Mouse (Mus musculus) CH12.LX (cell line): ENCODE results near the gene Prlr. TPM values are rescaled to one million over a fixed set of nuclear protein-coding genes. Genes with fewer than 3 reads are reported as not detected.

Experiments
- DNase-seq: peaks from one replicate; pipeline ENCODE4 v3.0.0-alpha.2; 2013; ENCODE audit errors: extremely low read depth
- H3K27ac ChIP-seq: 2 replicates; pipeline ENCODE4 v1.5.1; 2012; ENCODE audit warnings: low read depth, mild to moderate bottlenecking, control low read depth, moderate library complexity; ENCODE audit not compliant: insufficient read depth
- H3K27me3 ChIP-seq: replicated peaks from 2 replicates; pipeline ENCODE3; 2012; ENCODE audit warnings: inconsistent platforms
- H3K36me3 ChIP-seq, 2 experiments: replicated peaks in 1 of 2; 2 replicates each; pipeline versions ENCODE3 to v1.6.1; 2012; ENCODE audit warnings: inconsistent platforms in 1 of 2, low read length in 1 of 2, mild to moderate bottlenecking in 1 of 2, mixed read lengths in 1 of 2, moderate library complexity in 1 of 2; ENCODE audit not compliant: control insufficient read depth in 1 of 2, insufficient read depth in 1 of 2
- H3K4me1 ChIP-seq, 2 experiments: 2 replicates each; pipeline ENCODE4 v1.6.1; 2012; ENCODE audit warnings: inconsistent platforms in 1 of 2, moderate library complexity in 1 of 2; ENCODE audit not compliant: insufficient read depth in 2 of 2, control insufficient read depth in 1 of 2
- H3K4me2 ChIP-seq: 2 replicates; pipeline ENCODE4 v1.6.1; 2012; ENCODE audit warnings: low read depth, mild to moderate bottlenecking, control low read depth; ENCODE audit not compliant: poor library complexity, insufficient read depth, severe bottlenecking
- H3K4me3 ChIP-seq, 3 experiments: fragments of 150-350 bp in 1 of 3; sonication (generic) in 1 of 3; replicated peaks in 1 of 3; 2 replicates each; pipeline versions ENCODE3 to v1.5.1; 2011 to 2012; ENCODE audit warnings: low read depth in 2 of 3, low read length in 2 of 3, mild to moderate bottlenecking in 2 of 3, moderate library complexity in 2 of 3, control low read depth in 1 of 3, improper control_type of control experiment in 1 of 3, inconsistent platforms in 1 of 3, mixed read lengths in 1 of 3; ENCODE audit not compliant: poor library complexity in 1 of 3
- H3K79me2 ChIP-seq: replicated peaks from 2 replicates; pipeline ENCODE4 v1.6.1; 2012; ENCODE audit warnings: mild to moderate bottlenecking, moderate library complexity; ENCODE audit not compliant: control insufficient read depth, poor library complexity, insufficient read depth, severe bottlenecking; ENCODE audit errors: extremely low read depth
- H3K9ac ChIP-seq: 2 replicates; pipeline ENCODE4 v1.6.1; 2012; ENCODE audit warnings: low read depth, mild to moderate bottlenecking, control low read depth, moderate library complexity; ENCODE audit not compliant: insufficient read depth
- H3K9me3 ChIP-seq: replicated peaks from 2 replicates; pipeline ENCODE3; 2012; ENCODE audit warnings: low read length, inconsistent platforms, mixed read lengths
- CHD1 ChIP-seq: IDR thresholded peaks from 2 replicates; pipeline ENCODE4 v1.6.1; 2012; ENCODE audit warnings: low read depth, low read length, improper control_type of control experiment, inconsistent platforms
- CHD2 ChIP-seq: IDR thresholded peaks from 2 replicates; pipeline ENCODE4 v1.6.1; 2011; ENCODE audit warnings: low read length, improper control_type of control experiment
- E2F4 ChIP-seq: IDR thresholded peaks from 2 replicates; pipeline ENCODE4 v1.6.1; 2011; ENCODE audit warnings: low read depth, low read length, improper control_type of control experiment; ENCODE audit not compliant: insufficient replicate concordance
- ELF1 ChIP-seq: IDR thresholded peaks from 2 replicates; pipeline ENCODE4 v1.6.1; 2014; ENCODE audit warnings: low read depth, mild to moderate bottlenecking, inconsistent platforms, low read length, improper control_type of control experiment
- EP300 ChIP-seq: IDR thresholded peaks from 2 replicates; pipeline ENCODE4 v1.6.1; 2011; ENCODE audit warnings: low read length, improper control_type of control experiment
- GABPA ChIP-seq: IDR thresholded peaks from 2 replicates; pipeline ENCODE4 v1.6.1; 2012; ENCODE audit warnings: low read depth, low read length, improper control_type of control experiment, inconsistent platforms; ENCODE audit not compliant: insufficient replicate concordance
- HCFC1 ChIP-seq: IDR thresholded peaks from 2 replicates; pipeline ENCODE4 v1.6.1; 2012; ENCODE audit warnings: low read depth, mild to moderate bottlenecking, inconsistent platforms, low read length, improper control_type of control experiment
- IRF4 ChIP-seq: IDR thresholded peaks from 2 replicates; pipeline ENCODE4 v1.6.1; 2014; ENCODE audit warnings: low read depth, mild to moderate bottlenecking, inconsistent platforms, low read length, improper control_type of control experiment
- JUN ChIP-seq: IDR thresholded peaks from 2 replicates; pipeline ENCODE4 v1.6.1; 2011; ENCODE audit warnings: low read depth, mild to moderate bottlenecking, low read length, improper control_type of control experiment, moderate library complexity; ENCODE audit not compliant: insufficient read depth
- MEF2A ChIP-seq: IDR thresholded peaks from 2 replicates; pipeline ENCODE4 v1.6.1; 2014; ENCODE audit warnings: low read depth, mild to moderate bottlenecking, inconsistent platforms, low read length, improper control_type of control experiment, borderline replicate concordance
- NELFE ChIP-seq: IDR thresholded peaks from 2 replicates; pipeline ENCODE4 v1.6.1; 2011; ENCODE audit warnings: low read depth, low read length, improper control_type of control experiment
- NRF1 ChIP-seq: IDR thresholded peaks from 2 replicates; pipeline ENCODE4 v1.6.1; 2014; ENCODE audit warnings: low read depth, mild to moderate bottlenecking, inconsistent platforms, low read length, improper control_type of control experiment, moderate library complexity
- PAX5 ChIP-seq: IDR thresholded peaks from 2 replicates; pipeline ENCODE4 v1.6.1; 2012; ENCODE audit warnings: low read length, inconsistent platforms, mixed read lengths
- SIN3A ChIP-seq: IDR thresholded peaks from 2 replicates; pipeline ENCODE4 v1.6.1; 2012; ENCODE audit warnings: low read length, improper control_type of control experiment, inconsistent platforms
- USF2 ChIP-seq: conservative IDR thresholded peaks from 2 replicates; pipeline ENCODE4 v1.6.1; 2011; ENCODE audit warnings: low read depth, low read length, improper control_type of control experiment
- ZKSCAN1 ChIP-seq: IDR thresholded peaks from 2 replicates; pipeline ENCODE4 v1.6.1; 2012; ENCODE audit warnings: low read depth, inconsistent platforms, low read length, improper control_type of control experiment, borderline replicate concordance
- ZMIZ1 ChIP-seq: IDR thresholded peaks from 2 replicates; pipeline ENCODE4 v1.6.1; 2012; ENCODE audit warnings: low read depth, mild to moderate bottlenecking, inconsistent platforms, low read length, improper control_type of control experiment
- dilution Hi-C: fragments of 300-500 bp; cut with MboI; formaldehyde crosslinking; loops from 2 replicates; pipeline ENCODE4 v1.14.3; 2020; ENCODE audit warnings: low sequenced_read_pairs; ENCODE audit not compliant: extremely low pct_unique_long_range_greater_than_20kb, extremely low pct_ligation_motif_present
- in situ Hi-C: fragments of 300-500 bp; cut with MboI; formaldehyde crosslinking; loops from 3 replicates; pipeline ENCODE4 v1.14.3; 2019; ENCODE audit warnings: low sequenced_read_pairs, low pct_ligation_motif_present, low pct_unique_long_range_greater_than_20kb, mixed read lengths
- polyA plus RNA-seq: library from polyadenylated mRNA; unstranded; fragments of >175 nt; gene quantifications from 2 replicates; pipeline ENCODE4 v1.2.1, GENCODE M21; 2012; ENCODE audit warnings: low read depth; ENCODE audit not compliant: insufficient read length
- total RNA-seq, 2 experiments: library from RNA; depleted of rRNA; stranded (reverse); fragments of 300-350 nt in 1 of 2; fragments of >200 nt in 1 of 2; gene quantifications; 2 replicates each; pipeline ENCODE4 v1.2.3; 2012 to 2014

The Prlr gene
- total and polyA plus RNA-seq, 3 experiments, result not detected

- H3K27ac ChIP-seq, result no peak overlapping the region
- no peaks in the 10 kb centered on the region for H3K36me3 ChIP-seq
- TF ChIP-seq MEF2A, result no peak
- no peak for TF ChIP-seq GABPA
- TF ChIP-seq ZKSCAN1, result no peak
- TF ChIP-seq CHD1, result no peak
- no peak for TF ChIP-seq ZMIZ1
- TF ChIP-seq ELF1, result no peak
- no peak for TF ChIP-seq EP300
- no peak for TF ChIP-seq IRF4
- no peak for TF ChIP-seq JUN
- no peak for TF ChIP-seq CHD2
- TF ChIP-seq SIN3A, result no peak
- no peak for TF ChIP-seq E2F4
- TF ChIP-seq NELFE, result no peak
- TF ChIP-seq USF2, result no peak
- TF ChIP-seq PAX5, result no peak
- no peak for TF ChIP-seq NRF1
- no peaks in the 10 kb centered on the region for H3K4me1 ChIP-seq
- H3K9ac ChIP-seq, result no peak overlapping the region
- no peaks in the 10 kb centered on the region for H3K27me3 ChIP-seq
- in situ Hi-C loops, result no loop called here
- dilution Hi-C loops, result no loop called here
- no peaks in the 10 kb centered on the region for H3K79me2 ChIP-seq
- H3K4me2 ChIP-seq, result no peak overlapping the region
- no peak for DNase-seq
- no peak overlapping the region for H3K4me3 ChIP-seq
- no peaks in the 10 kb centered on the region for H3K9me3 ChIP-seq
These were observed 51.6 kb downstream of the Prlr start for GRCm38 (mm10) chr15:10228636-10229035.

- Histone ChIP-seq H3K27me3 (no peaks in the 10 kb centered on the region), H3K36me3 (no peaks in the 10 kb centered on the region), H3K4me3 (no peak overlapping the region), H3K4me1 (peaks cover 0 to 4% of the 10 kb centered on the region in 2 experiments; a peak in 1 of 4 replicates), H3K79me2 (no peaks in the 10 kb centered on the region), H3K4me2 (no peak overlapping the region), H3K9me3 (no peaks in the 10 kb centered on the region), H3K9ac (no peak overlapping the region), H3K27ac (no peak overlapping the region)
- DNase-seq, result no peak
- in situ Hi-C loops, result no loop called here
- dilution Hi-C loops, result no loop called here
- TF ChIP-seq HCFC1 (no peak), PAX5 (no peak), ZKSCAN1 (no peak), MEF2A (no peak)
These were observed 58.9 kb downstream of the Prlr start for GRCm38 (mm10) chr15:10235977-10236376.
